Mouse (Mus musculus): ENCODE results near the gene Rai1. TPM values are rescaled to one million over a fixed set of nuclear protein-coding genes. Genes with fewer than 3 reads are reported as not detected.

The Rai1 gene
- polyA plus RNA-seq, 1 experiment from 2014 or later, result 18.2 TPM

GRCm38 (mm10) chr11:60224676-60225075, 119.9 kb downstream of the Rai1 start:
- no peak overlapping the region for H3K27ac ChIP-seq (replicated peaks)
- ATAC-seq (ENCODE audit: extremely low read depth, insufficient number of reproducible peaks, low FRiP score, low TSS enrichment), result no peak
- H3K9me3 ChIP-seq, result no peaks in the 10 kb centered on the region
- peaks cover 74% of the 10 kb centered on the region for H3K4me1 ChIP-seq
- no peak overlapping the region for H3K4me3 ChIP-seq
- H3K4me2 ChIP-seq, result no peak overlapping the region
- H3K9ac ChIP-seq, result no peak overlapping the region
- no peaks in the 10 kb centered on the region for H3K27me3 ChIP-seq (replicated peaks)
- H3K36me3 ChIP-seq, result peaks cover 8% of the 10 kb centered on the region
- 60% methylated on average over 4 of the region's 4 CpGs for WGBS

GRCm38 (mm10) chr11:60225874-60226273, 121.1 kb downstream of the Rai1 start:
- Histone ChIP-seq H3K9ac (peak overlapping the region; percentile 51; the same call in 1 of the 2 replicates), H3K4me1 (peaks cover 76% of the 10 kb centered on the region), H3K36me3 (peaks cover 11% of the 10 kb centered on the region), H3K9me3 (no peaks in the 10 kb centered on the region), H3K4me2 (no peak overlapping the region), H3K4me3 (no peak overlapping the region), H3K27ac (replicated peaks) (no peak overlapping the region), H3K27me3 (replicated peaks) (no peaks in the 10 kb centered on the region)
- WGBS, result 72% methylated on average over 1 of the region's 1 CpGs
- no peak for ATAC-seq (ENCODE audit: extremely low read depth, insufficient number of reproducible peaks, low FRiP score, low TSS enrichment)

GRCm38 (mm10) chr11:60228525-60228924, 123.7 kb downstream of the Rai1 start:
- Histone ChIP-seq H3K4me1 (peaks cover 69% of the 10 kb centered on the region), H3K27ac (replicated peaks) (peak overlapping the region; percentile 51; the same call in 1 of the 2 replicates), H3K4me3 (no peak overlapping the region), H3K9ac (peak overlapping the region; percentile 37), H3K36me3 (peaks cover 11% of the 10 kb centered on the region), H3K4me2 (no peak overlapping the region), H3K27me3 (replicated peaks) (no peaks in the 10 kb centered on the region), H3K9me3 (no peaks in the 10 kb centered on the region)
- ATAC-seq (ENCODE audit: extremely low read depth, insufficient number of reproducible peaks, low FRiP score, low TSS enrichment), result no peak
- WGBS, result 37% methylated on average over 3 of the region's 3 CpGs

GRCm38 (mm10) chr11:60229821-60230220, 125.0 kb downstream of the Rai1 start:
- Histone ChIP-seq H3K4me3 (no peak overlapping the region), H3K4me1 (peaks cover 69% of the 10 kb centered on the region), H3K9me3 (no peaks in the 10 kb centered on the region), H3K36me3 (peaks cover 11% of the 10 kb centered on the region), H3K9ac (no peak overlapping the region; the same call in 1 of the 2 replicates), H3K27ac (replicated peaks) (no peak overlapping the region), H3K27me3 (replicated peaks) (no peaks in the 10 kb centered on the region), H3K4me2 (no peak overlapping the region)
- 80% methylated on average over 13 of the region's 13 CpGs for WGBS
- ATAC-seq (ENCODE audit: extremely low read depth, insufficient number of reproducible peaks, low FRiP score, low TSS enrichment), result no peak

- no peak overlapping the region for H3K4me2 ChIP-seq
- no peak overlapping the region for H3K4me3 ChIP-seq
- H3K27me3 ChIP-seq (replicated peaks), result no peaks in the 10 kb centered on the region
- no peak overlapping the region for H3K27ac ChIP-seq (replicated peaks)
- no peak for ATAC-seq (ENCODE audit: extremely low read depth, insufficient number of reproducible peaks, low FRiP score, low TSS enrichment)
- H3K9me3 ChIP-seq, result no peaks in the 10 kb centered on the region
- H3K36me3 ChIP-seq, result peaks cover 15% of the 10 kb centered on the region
- WGBS, result 83% methylated on average over 7 of the region's 7 CpGs
- peaks cover 62% of the 10 kb centered on the region for H3K4me1 ChIP-seq
- no peak overlapping the region for H3K9ac ChIP-seq
Measured at GRCm38 (mm10) chr11:60230512-60230911, 125.7 kb downstream of the Rai1 start.

GRCm38 (mm10) chr11:60231326-60231725, 126.5 kb downstream of the Rai1 start:
- 89% methylated on average over 3 of the region's 3 CpGs for WGBS
- Histone ChIP-seq H3K4me1 (peaks cover 55% of the 10 kb centered on the region), H3K27me3 (replicated peaks) (no peaks in the 10 kb centered on the region), H3K9me3 (no peaks in the 10 kb centered on the region), H3K27ac (replicated peaks) (no peak overlapping the region), H3K4me2 (no peak overlapping the region), H3K4me3 (no peak overlapping the region), H3K36me3 (peaks cover 22% of the 10 kb centered on the region), H3K9ac (no peak overlapping the region)
- no peak for ATAC-seq (ENCODE audit: extremely low read depth, insufficient number of reproducible peaks, low FRiP score, low TSS enrichment)

GRCm38 (mm10) chr11:60231951-60232350, 127.1 kb downstream of the Rai1 start:
- Histone ChIP-seq H3K9ac (0 out of 2 replicates have a peak overlapping the region, but pooled peaks have one; percentile 28), H3K27me3 (replicated peaks) (no peaks in the 10 kb centered on the region), H3K36me3 (peaks cover 29% of the 10 kb centered on the region), H3K9me3 (no peaks in the 10 kb centered on the region), H3K4me1 (peaks cover 55% of the 10 kb centered on the region), H3K4me2 (no peak overlapping the region), H3K27ac (replicated peaks) (no peak overlapping the region), H3K4me3 (no peak overlapping the region)
- 49% methylated on average over 4 of the region's 4 CpGs for WGBS
- ATAC-seq (ENCODE audit: extremely low read depth, insufficient number of reproducible peaks, low FRiP score, low TSS enrichment), result no peak

- Histone ChIP-seq H3K4me2 (no peak overlapping the region; the same call in 1 of the 2 replicates), H3K36me3 (peaks cover 34% of the 10 kb centered on the region), H3K4me3 (no peak overlapping the region), H3K27me3 (replicated peaks) (no peaks in the 10 kb centered on the region), H3K27ac (replicated peaks) (peak overlapping the region; percentile 85), H3K9me3 (no peaks in the 10 kb centered on the region), H3K4me1 (peaks cover 55% of the 10 kb centered on the region), H3K9ac (peak overlapping the region; percentile 64)
- 72% methylated on average over 14 of the region's 14 CpGs for whole genome bisulfite sequencing
- ATAC-seq (ENCODE audit: extremely low read depth, insufficient number of reproducible peaks, low FRiP score, low TSS enrichment), result no peak
Measured at GRCm38 (mm10) chr11:60232441-60233058, 127.7 kb downstream of the Rai1 start.

GRCm38 (mm10) chr11:60233235-60233634, 128.4 kb downstream of the Rai1 start:
- Histone ChIP-seq H3K36me3 (peaks cover 37% of the 10 kb centered on the region), H3K4me2 (no peak overlapping the region; the same call in 1 of the 2 replicates), H3K4me1 (peaks cover 50% of the 10 kb centered on the region), H3K9me3 (no peaks in the 10 kb centered on the region), H3K27ac (replicated peaks) (peak overlapping the region; percentile 85), H3K9ac (peak overlapping the region; percentile 64), H3K27me3 (replicated peaks) (no peaks in the 10 kb centered on the region), H3K4me3 (no peak overlapping the region)
- no peak for ATAC-seq (ENCODE audit: extremely low read depth, insufficient number of reproducible peaks, low FRiP score, low TSS enrichment)
- 63% methylated on average over 8 of the region's 8 CpGs for WGBS

- H3K4me1 ChIP-seq, result peaks cover 28% of the 10 kb centered on the region
- H3K9ac ChIP-seq, result no peak overlapping the region
- H3K27ac ChIP-seq (replicated peaks), result no peak overlapping the region
- no peak for ATAC-seq (ENCODE audit: extremely low read depth, insufficient number of reproducible peaks, low FRiP score, low TSS enrichment)
- no peak overlapping the region for H3K4me2 ChIP-seq
- H3K27me3 ChIP-seq (replicated peaks), result no peaks in the 10 kb centered on the region
- no peak overlapping the region for H3K4me3 ChIP-seq
- no peaks in the 10 kb centered on the region for H3K9me3 ChIP-seq
- whole genome bisulfite sequencing, result 82% methylated on average over 5 of the region's 5 CpGs
- H3K36me3 ChIP-seq, result peaks cover 36% of the 10 kb centered on the region
Measured at GRCm38 (mm10) chr11:60235351-60235750, 130.5 kb downstream of the Rai1 start.

GRCm38 (mm10) chr11:60240509-60240908, 135.7 kb downstream of the Rai1 start:
- WGBS, result 66% methylated on average over 4 of the region's 4 CpGs
- no peak overlapping the region for H3K4me3 ChIP-seq
- peaks cover 70% of the 10 kb centered on the region for H3K36me3 ChIP-seq
- no peak overlapping the region for H3K4me2 ChIP-seq
- H3K9me3 ChIP-seq, result no peaks in the 10 kb centered on the region
- no peak overlapping the region for H3K27ac ChIP-seq (replicated peaks)
- no peaks in the 10 kb centered on the region for H3K27me3 ChIP-seq (replicated peaks)
- peaks cover 11% of the 10 kb centered on the region for H3K4me1 ChIP-seq
- no peak overlapping the region for H3K9ac ChIP-seq
- no peak for ATAC-seq (ENCODE audit: extremely low read depth, insufficient number of reproducible peaks, low FRiP score, low TSS enrichment)

- Histone ChIP-seq H3K4me3 (no peak overlapping the region), H3K36me3 (peaks cover 53% of the 10 kb centered on the region), H3K9me3 (no peaks in the 10 kb centered on the region), H3K27me3 (replicated peaks) (no peaks in the 10 kb centered on the region), H3K27ac (replicated peaks) (peak overlapping the region; percentile 52), H3K4me2 (no peak overlapping the region), H3K9ac (no peak overlapping the region), H3K4me1 (peaks cover 31% of the 10 kb centered on the region)
- WGBS, result 58% methylated on average over 11 of the region's 11 CpGs
- no peak for ATAC-seq (ENCODE audit: extremely low read depth, insufficient number of reproducible peaks, low FRiP score, low TSS enrichment)
Measured at GRCm38 (mm10) chr11:60244503-60245143, 139.8 kb downstream of the Rai1 start.
